In the genomic region with DNA sequence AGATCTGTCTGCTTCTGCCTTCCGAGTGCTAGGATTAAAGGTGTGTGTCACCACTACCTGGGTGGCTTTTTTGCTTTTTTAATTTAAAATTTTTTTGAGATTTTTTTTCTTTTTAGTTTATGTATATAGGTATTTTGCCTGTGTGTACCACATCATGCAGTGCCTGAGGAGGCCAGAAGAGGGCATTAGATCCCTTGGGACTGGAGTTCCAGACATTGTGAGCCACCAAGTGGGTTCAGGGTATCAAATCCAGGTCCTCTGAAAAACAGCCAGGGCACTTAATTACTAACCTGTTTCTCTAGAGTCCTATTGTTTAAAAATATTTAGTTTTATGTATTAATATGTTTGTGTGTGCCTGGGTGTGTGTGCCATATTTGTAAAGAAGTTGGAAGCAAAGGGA, we compare ENCODE assay signal across 9 mouse cellular contexts. TPM values are rescaled to one million over a fixed set of nuclear protein-coding genes. Genes with fewer than 3 reads are reported as not detected.
DNase-seq lines count a peak whose midpoint lies in the region; ATAC-seq and TF ChIP-seq lines count a peak whose summit lies in the region.
"Had no signal": no experiment of that assay in that cellular context is flagged by ENCODE, and none has a peak within 500 bp of the region (broad histone marks: within the 10 kb centered on the region; RNA-seq: fewer than 3 reads in every experiment).

No protein-coding gene starts in this region.

- no peak overlapping the region for H3K4me3 ChIP-seq in midbrain, embryonic 14.5 days (replicated peaks; ENCODE audit: low read depth, low read length)
- no peak overlapping the region for H3K4me3 ChIP-seq in midbrain, embryonic 10.5 days
- H3K4me3 ChIP-seq in embryonic facial prominence, embryonic 10.5 days: no peak overlapping the region
- no peak overlapping the region for H3K4me3 ChIP-seq in stomach, postnatal 0 days (ENCODE audit: low read depth, low read length)
- no peak overlapping the region for H3K4me3 ChIP-seq in heart, embryonic 11.5 days (ENCODE audit: low read depth, low read length)
- H3K4me3 ChIP-seq: embryonic facial prominence, embryonic 15.5 days had no signal

- TF ChIP-seq CTCF in stomach, postnatal 0 days (IDR thresholded peaks at IDR 0.05; ENCODE audit: low read depth): peak; percentile 64

- H3K27ac ChIP-seq in midbrain, embryonic 14.5 days (replicated peaks; ENCODE audit: low read depth, low read length): no peak overlapping the region
- H3K27ac ChIP-seq in midbrain, embryonic 10.5 days (replicated peaks): no peak overlapping the region
- H3K27ac ChIP-seq in embryonic facial prominence, embryonic 10.5 days (replicated peaks): no peak overlapping the region
- no peak overlapping the region for H3K27ac ChIP-seq in stomach, postnatal 0 days (replicated peaks)
- H3K27ac ChIP-seq in heart, embryonic 11.5 days (ENCODE audit: low read depth, low read length): no peak overlapping the region
- H3K27ac ChIP-seq: embryonic facial prominence, embryonic 15.5 days had no signal

- WGBS in midbrain, embryonic 14.5 days: 74% methylated on average over 1 of the region's 1 CpGs
- 73% methylated on average over 1 of the region's 1 CpGs for WGBS in midbrain, embryonic 10.5 days
- 69% methylated on average over 1 of the region's 1 CpGs for WGBS in embryonic facial prominence, embryonic 10.5 days
- 75% methylated on average over 1 of the region's 1 CpGs for WGBS in stomach, postnatal 0 days
- WGBS in heart, embryonic 11.5 days (ENCODE audit: insufficient replicate concordance): 58% methylated on average over 1 of the region's 1 CpGs

- no peak overlapping the region for H3K9ac ChIP-seq in midbrain, embryonic 14.5 days (replicated peaks; ENCODE audit: low read length)
- H3K9ac ChIP-seq in stomach, postnatal 0 days (ENCODE audit: low read length): no peak overlapping the region
- no peak overlapping the region for H3K9ac ChIP-seq in heart, embryonic 11.5 days (ENCODE audit: low read depth, low read length)
- H3K9ac ChIP-seq: embryonic facial prominence, embryonic 15.5 days had no signal

- H3K27me3 ChIP-seq in midbrain, embryonic 14.5 days (ENCODE audit: control insufficient read depth, insufficient read depth, low read length): no peaks in the 10 kb centered on the region
- peaks cover 12% of the 10 kb centered on the region for H3K27me3 ChIP-seq in midbrain, embryonic 10.5 days (ENCODE audit: low read depth, poor library complexity, severe bottlenecking)
- H3K27me3 ChIP-seq in embryonic facial prominence, embryonic 10.5 days (replicated peaks; ENCODE audit: low read depth, poor library complexity, severe bottlenecking): peaks cover 13% of the 10 kb centered on the region
- H3K27me3 ChIP-seq in stomach, postnatal 0 days (ENCODE audit: control insufficient read depth, insufficient read depth, low read length): no peaks in the 10 kb centered on the region
- peaks cover 12% of the 10 kb centered on the region for H3K27me3 ChIP-seq in heart, embryonic 11.5 days (ENCODE audit: control insufficient read depth, insufficient read depth, low read length)

- no peaks in the 10 kb centered on the region for H3K36me3 ChIP-seq in midbrain, embryonic 14.5 days (ENCODE audit: control insufficient read depth, insufficient read depth, low read length)
- no peaks in the 10 kb centered on the region for H3K36me3 ChIP-seq in midbrain, embryonic 10.5 days
- H3K36me3 ChIP-seq in embryonic facial prominence, embryonic 10.5 days (replicated peaks): no peaks in the 10 kb centered on the region
- H3K36me3 ChIP-seq in stomach, postnatal 0 days (ENCODE audit: control insufficient read depth, insufficient read depth, low read length): no peaks in the 10 kb centered on the region
- no peaks in the 10 kb centered on the region for H3K36me3 ChIP-seq in heart, embryonic 11.5 days (ENCODE audit: control insufficient read depth, insufficient read depth, low read length)
- H3K36me3 ChIP-seq: embryonic facial prominence, embryonic 15.5 days had no signal

- H3K4me1 ChIP-seq in midbrain, embryonic 14.5 days (ENCODE audit: control insufficient read depth, insufficient read depth, low read length): no peaks in the 10 kb centered on the region
- peaks cover 6% of the 10 kb centered on the region; the same call in 1 of the 2 replicates for H3K4me1 ChIP-seq in midbrain, embryonic 10.5 days
- H3K4me1 ChIP-seq in embryonic facial prominence, embryonic 10.5 days: peaks cover 9% of the 10 kb centered on the region; the same call in 1 of the 2 replicates
- no peaks in the 10 kb centered on the region for H3K4me1 ChIP-seq in stomach, postnatal 0 days (replicated peaks; ENCODE audit: control insufficient read depth, insufficient read depth)
- no peaks in the 10 kb centered on the region for H3K4me1 ChIP-seq in heart, embryonic 11.5 days (ENCODE audit: control insufficient read depth, insufficient read depth, low read length)
- H3K4me1 ChIP-seq: embryonic facial prominence, embryonic 15.5 days had no signal

- H3K9me3 ChIP-seq in midbrain, embryonic 14.5 days (ENCODE audit: control insufficient read depth, low read length): no peaks in the 10 kb centered on the region
- no peaks in the 10 kb centered on the region for H3K9me3 ChIP-seq in midbrain, embryonic 10.5 days (replicated peaks)
- H3K9me3 ChIP-seq in embryonic facial prominence, embryonic 10.5 days: no peaks in the 10 kb centered on the region
- no peaks in the 10 kb centered on the region for H3K9me3 ChIP-seq in stomach, postnatal 0 days (ENCODE audit: control insufficient read depth, low read length)
- no peaks in the 10 kb centered on the region for H3K9me3 ChIP-seq in heart, embryonic 11.5 days (replicated peaks; ENCODE audit: control insufficient read depth, low read length)
- H3K9me3 ChIP-seq: embryonic facial prominence, embryonic 15.5 days had no signal

- TF ChIP-seq EP300 in stomach, postnatal 0 days (optimal IDR thresholded peaks at IDR 0.05): no peak

- H3K4me2 ChIP-seq in midbrain, embryonic 14.5 days (ENCODE audit: low read length): no peak overlapping the region
- no peak overlapping the region for H3K4me2 ChIP-seq in stomach, postnatal 0 days (replicated peaks; ENCODE audit: low read depth)
- H3K4me2 ChIP-seq in heart, embryonic 11.5 days: no peak overlapping the region
- H3K4me2 ChIP-seq: embryonic facial prominence, embryonic 15.5 days had no signal

- no peak for ATAC-seq in midbrain, embryonic 14.5 days (ENCODE audit: low FRiP score, low TSS enrichment)
- no peak for ATAC-seq in stomach, postnatal 0 days (ENCODE audit: low FRiP score, low TSS enrichment)
- no peak for ATAC-seq in heart, embryonic 11.5 days (replicated peaks; ENCODE audit: insufficient number of reproducible peaks, low FRiP score, low TSS enrichment)

- DNase-seq in cerebellum, postnatal 10 days: peak; percentile 60 to 62
- no peak for DNase-seq in cerebellum, adult 11-12 months
- peak; percentile 37 for DNase-seq in midbrain, embryonic 14.5 days
- DNase-seq in midbrain, embryonic 10.5 days (ENCODE audit: low spot score): no peak
- DNase-seq in embryonic facial prominence, embryonic 10.5 days (ENCODE audit: low spot score): peak; percentile 45
- DNase-seq in stomach, postnatal 0 days (ENCODE audit: low spot score): no peak
- no peak for DNase-seq in cerebellum, adult 8-10 months

RNA-seq across cellular contexts. Expression of a gene that starts 4.9 kb away (rescaled TPM):
- 0.29 TPM in 1 of 2 replicates, not detected in the other for polyA plus RNA-seq in midbrain, embryonic 14.5 days (2014; fragmentation: Nextera tagmentation; extraction: Ambion mirVana)
- polyA plus RNA-seq in midbrain, embryonic 10.5 days (2016; fragmentation: Nextera tagmentation; extraction: Ambion mirVana): 0.31 and 0.37 TPM in 2 replicates
- polyA plus RNA-seq in embryonic facial prominence, embryonic 10.5 days (2016; fragmentation: Nextera tagmentation; extraction: Ambion mirVana): 0.69 and 0.75 TPM in 2 replicates
- polyA plus RNA-seq in stomach, postnatal 0 days (2015; fragmentation: Nextera tagmentation; extraction: Ambion mirVana): 6.8 and 8.8 TPM in 2 replicates
- polyA plus RNA-seq in heart, embryonic 11.5 days (2014; fragmentation: Nextera tagmentation; extraction: Ambion mirVana): not detected in 2 replicates

RNA-seq across cellular contexts. Expression of a gene that starts 19.1 kb away (rescaled TPM):
- polyA plus RNA-seq in midbrain, embryonic 14.5 days (2014; fragmentation: Nextera tagmentation; extraction: Ambion mirVana): 3.8 and 9.2 TPM in 2 replicates
- polyA plus RNA-seq in midbrain, embryonic 10.5 days (2016; fragmentation: Nextera tagmentation; extraction: Ambion mirVana): 4.7 and 7.0 TPM in 2 replicates
- 7.8 and 11.6 TPM in 2 replicates for polyA plus RNA-seq in embryonic facial prominence, embryonic 10.5 days (2016; fragmentation: Nextera tagmentation; extraction: Ambion mirVana)
- 10.3 and 12.5 TPM in 2 replicates for polyA plus RNA-seq in stomach, postnatal 0 days (2015; fragmentation: Nextera tagmentation; extraction: Ambion mirVana)
- 1.6 and 2.1 TPM in 2 replicates for polyA plus RNA-seq in heart, embryonic 11.5 days (2014; fragmentation: Nextera tagmentation; extraction: Ambion mirVana)

RNA-seq across cellular contexts. Expression of a gene that starts 48.1 kb away (rescaled TPM):
- not detected in 2 replicates for polyA plus RNA-seq in midbrain, embryonic 14.5 days (2014; fragmentation: Nextera tagmentation; extraction: Ambion mirVana)
- not detected in 2 replicates for polyA plus RNA-seq in midbrain, embryonic 10.5 days (2016; fragmentation: Nextera tagmentation; extraction: Ambion mirVana)
- not detected in 2 replicates for polyA plus RNA-seq in embryonic facial prominence, embryonic 10.5 days (2016; fragmentation: Nextera tagmentation; extraction: Ambion mirVana)
- polyA plus RNA-seq in stomach, postnatal 0 days (2015; fragmentation: Nextera tagmentation; extraction: Ambion mirVana): 4,615 and 4,883 TPM in 2 replicates
- polyA plus RNA-seq in heart, embryonic 11.5 days (2014; fragmentation: Nextera tagmentation; extraction: Ambion mirVana): not detected in 2 replicates

RNA-seq across cellular contexts. Expression of a gene that starts 59.8 kb away (rescaled TPM):
- 0.24 and 0.63 TPM in 2 replicates for polyA plus RNA-seq in midbrain, embryonic 14.5 days (2014; fragmentation: Nextera tagmentation; extraction: Ambion mirVana)
- 0.53 and 0.61 TPM in 2 replicates for polyA plus RNA-seq in midbrain, embryonic 10.5 days (2016; fragmentation: Nextera tagmentation; extraction: Ambion mirVana)
- 1.5 TPM in 2 replicates for polyA plus RNA-seq in embryonic facial prominence, embryonic 10.5 days (2016; fragmentation: Nextera tagmentation; extraction: Ambion mirVana)
- polyA plus RNA-seq in stomach, postnatal 0 days (2015; fragmentation: Nextera tagmentation; extraction: Ambion mirVana): 16.7 and 25.7 TPM in 2 replicates
- polyA plus RNA-seq in heart, embryonic 11.5 days (2014; fragmentation: Nextera tagmentation; extraction: Ambion mirVana): 1.9 and 2.3 TPM in 2 replicates

Comparison
In these comparisons a context has a peak if more than half of its experiments do, and no peak if none do; other contexts are left out.
1. DNase-seq: peak in cerebellum, postnatal 10 days (2 of 2), midbrain, embryonic 14.5 days (single experiment) and embryonic facial prominence, embryonic 10.5 days (single experiment); none in cerebellum, adult 11-12 months (single experiment), midbrain, embryonic 10.5 days (single experiment), stomach, postnatal 0 days (single experiment) and cerebellum, adult 8-10 months (single experiment).
2. RNA of a gene that starts 48.1 kb away (polyA plus RNA-seq): 4,615 to 4,883 TPM in stomach, postnatal 0 days; not detected in embryonic facial prominence, embryonic 10.5 days, not detected in midbrain, embryonic 14.5 days, not detected in midbrain, embryonic 10.5 days and not detected in heart, embryonic 11.5 days; every median in the first group is over 1,000 times any median in the second.